Mouse (Mus musculus): ENCODE data around the gene Mpeg1.
A peak's percentile ranks its signal among the peaks of the same experiment; 100 is the strongest.

DNA sequence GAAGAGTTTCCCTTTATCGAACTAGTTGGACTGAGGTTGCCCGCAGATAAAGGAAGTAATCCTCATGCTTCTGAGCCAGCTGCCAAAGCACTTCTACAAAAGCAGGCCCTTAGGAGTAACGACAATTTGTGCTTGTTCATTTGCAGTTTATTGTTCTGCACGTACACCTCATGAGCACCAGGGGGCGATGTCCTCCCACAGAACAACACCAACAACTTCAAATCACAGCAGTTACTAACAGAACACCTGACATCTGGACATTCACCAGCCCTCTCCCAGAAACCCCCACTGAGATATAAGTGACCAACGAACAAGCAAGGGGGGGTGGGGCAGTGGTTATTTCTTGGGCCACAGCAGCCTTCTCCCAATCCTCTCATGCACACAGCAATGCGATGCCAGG, 5.6 kb downstream of the Mpeg1 start:
- TF ChIP-seq CTCF (IDR thresholded peaks at IDR 0.05; ENCODE audit: low read depth, low read length): peak; percentile 73
- TF ChIP-seq POLR2A (IDR thresholded peaks at IDR 0.05; ENCODE audit: borderline replicate concordance, low read depth, low read length): no peak
